Mouse (Mus musculus): ENCODE measurements at regions not wholly inside any gene's neighbourhood (a gene's known extent, or its start where the extent isn't known, plus 50 kb on each side); places are given as distances from the start of the nearest gene placed in this dataset.

- TF ChIP-seq CTCF (IDR thresholded peaks at IDR 0.05; ENCODE audit: low read depth) (no peak), EP300 (IDR thresholded peaks at IDR 0.05; ENCODE audit: low read depth) (no peak)
Observed at GRCm38 (mm10) chr3:52543006-52543405, 274.9 kb downstream of the Foxo1 start.
